Mouse (Mus musculus) cerebellum, postnatal 25 days (tissue): ENCODE measurements around the gene Clasp2.
A peak's percentile ranks its signal among the peaks of the same experiment; 100 is the strongest.
"Not testable (repeated sequence)": the region's sequence is repeated elsewhere in the genome, so short reads cannot be mapped to it uniquely, and the experiment has no call there.

Experiments
- DNase-seq, 2 experiments: peaks; one replicate each; pipeline ENCODE4 v3.0.0; 2021; ENCODE audit warnings: mixed read lengths in 2 of 2

Gene Clasp2

GRCm38 (mm10) chr9:113741108-113741636 lies at the start of gene Clasp2:
Clasp2 (plus strand) TSS chr9:113741473.
- DNase-seq, result peak; percentile 79 to 80

GRCm38 (mm10) chr9:113701441-113702160 lies 39.7 kb upstream of the Clasp2 start:
- DNase-seq, result no peak

GRCm38 (mm10) chr9:113706108-113706507 lies 35.2 kb upstream of the Clasp2 start:
- no peak for DNase-seq

- DNase-seq, result peak in 1 of 2 experiments; percentile 19
Measured at GRCm38 (mm10) chr9:113706841-113707240, 34.4 kb upstream of the Clasp2 start.

GRCm38 (mm10) chr9:113707481-113708360 lies 33.6 kb upstream of the Clasp2 start, which contains the start of gene Pdcd6ip:
Pdcd6ip (minus strand) TSS chr9:113708259.
- DNase-seq, result peak; percentile 97 to 98

- DNase-seq, result no peak
Measured at GRCm38 (mm10) chr9:113708361-113709280, 32.7 kb upstream of the Clasp2 start.

- DNase-seq, result no peak
Measured at GRCm38 (mm10) chr9:113710871-113711270, 30.4 kb upstream of the Clasp2 start.

- peak in 1 of 2 experiments; percentile 38 for DNase-seq
Measured at GRCm38 (mm10) chr9:113719063-113719462, 22.2 kb upstream of the Clasp2 start.

- no peak for DNase-seq
Measured at GRCm38 (mm10) chr9:113724646-113725045, 16.6 kb upstream of the Clasp2 start.

- not testable (repeated sequence) for DNase-seq
Measured at GRCm38 (mm10) chr9:113725609-113726008, 15.7 kb upstream of the Clasp2 start.

- DNase-seq, result no peak
Measured at GRCm38 (mm10) chr9:113726131-113726530, 15.1 kb upstream of the Clasp2 start.

GRCm38 (mm10) chr9:113726991-113727680 lies 14.1 kb upstream of the Clasp2 start:
- no peak for DNase-seq

- DNase-seq, result no peak
Measured at GRCm38 (mm10) chr9:113731540-113731939, 9.7 kb upstream of the Clasp2 start.

- no peak for DNase-seq
Measured at GRCm38 (mm10) chr9:113735920-113736319, 5.4 kb upstream of the Clasp2 start.

GRCm38 (mm10) chr9:113738021-113738420 lies 3.3 kb upstream of the Clasp2 start:
- DNase-seq, result peak in 1 of 2 experiments; percentile 10

- no peak for DNase-seq
Measured at GRCm38 (mm10) chr9:113738941-113739340, 2.3 kb upstream of the Clasp2 start.

GRCm38 (mm10) chr9:113741637-113742137 lies 414 bp downstream of the Clasp2 start:
- DNase-seq, result peak; percentile 60 to 68

GRCm38 (mm10) chr9:113742361-113742794 lies 1.1 kb downstream of the Clasp2 start:
- DNase-seq, result peak; percentile 33 to 53

- peak; percentile 7 to 9 for DNase-seq
Measured at GRCm38 (mm10) chr9:113743291-113743690, 2.0 kb downstream of the Clasp2 start.

- no peak for DNase-seq
Measured at GRCm38 (mm10) chr9:113749356-113749755, 8.1 kb downstream of the Clasp2 start.
